Mouse (Mus musculus): ENCODE data around the gene Hoxd10.

The Hoxd10 gene

GRCm38 (mm10) chr2:74666411-74666810 is 25.3 kb upstream of the Hoxd10 start:
- WGBS: 2% methylated on average over 7 of the region's 7 CpGs

GRCm38 (mm10) chr2:74667191-74667841 is 24.4 kb upstream of the Hoxd10 start:
- WGBS: 4% methylated on average over 36 of the region's 36 CpGs

GRCm38 (mm10) chr2:74667842-74668357 is 23.8 kb upstream of the Hoxd10 start, which contains the start of gene Hoxd13:
Gene Hoxd13 (plus strand): TSS chr2:74668310.
- 1% methylated on average over 50 of the region's 51 CpGs for WGBS

- WGBS: under 1% methylated on average over 68 of the region's 74 CpGs
Measured at GRCm38 (mm10) chr2:74668370-74669229, 23.1 kb upstream of the Hoxd10 start.

- WGBS: 4% methylated on average over 3 of the region's 3 CpGs
Measured at GRCm38 (mm10) chr2:74669230-74669578, 22.5 kb upstream of the Hoxd10 start.

GRCm38 (mm10) chr2:74669650-74670235 is 22.0 kb upstream of the Hoxd10 start:
- WGBS: 4% methylated on average over 14 of the region's 14 CpGs

GRCm38 (mm10) chr2:74670632-74671188 is 21.0 kb upstream of the Hoxd10 start:
- 16% methylated on average over 3 of the region's 3 CpGs for WGBS

- WGBS: 26% methylated on average over 5 of the region's 5 CpGs
Measured at GRCm38 (mm10) chr2:74671847-74672246, 19.9 kb upstream of the Hoxd10 start.

GRCm38 (mm10) chr2:74672481-74673362 is 19.0 kb upstream of the Hoxd10 start:
- WGBS: 6% methylated on average over 40 of the region's 40 CpGs

- 3% methylated on average over 24 of the region's 24 CpGs for WGBS
Measured at GRCm38 (mm10) chr2:74673835-74674425, 17.8 kb upstream of the Hoxd10 start.

- 3% methylated on average over 47 of the region's 47 CpGs for WGBS
Measured at GRCm38 (mm10) chr2:74674881-74675665, 16.7 kb upstream of the Hoxd10 start, which contains the start of gene Hoxd12. Gene Hoxd12 (plus strand): TSS chr2:74675013.

- WGBS: 7% methylated on average over 24 of the region's 24 CpGs
Measured at GRCm38 (mm10) chr2:74675666-74676282, 15.9 kb upstream of the Hoxd10 start.

- 12% methylated on average over 9 of the region's 9 CpGs for WGBS
Measured at GRCm38 (mm10) chr2:74676376-74677052, 15.2 kb upstream of the Hoxd10 start.

GRCm38 (mm10) chr2:74677106-74677505 is 14.6 kb upstream of the Hoxd10 start:
- 17% methylated on average over 2 of the region's 2 CpGs for WGBS

GRCm38 (mm10) chr2:74678891-74679595 is 12.7 kb upstream of the Hoxd10 start, which contains the start of gene Hoxd11:
Gene Hoxd11 (plus strand): TSS chr2:74679557.
- WGBS: 4% methylated on average over 15 of the region's 15 CpGs

GRCm38 (mm10) chr2:74679596-74679971 is 12.1 kb upstream of the Hoxd10 start:
- 3% methylated on average over 26 of the region's 26 CpGs for WGBS

GRCm38 (mm10) chr2:74679980-74680379 is 11.7 kb upstream of the Hoxd10 start:
- 5% methylated on average over 23 of the region's 23 CpGs for WGBS
